Mouse (Mus musculus): ENCODE measurements around the gene Dlgap5.

DNA sequence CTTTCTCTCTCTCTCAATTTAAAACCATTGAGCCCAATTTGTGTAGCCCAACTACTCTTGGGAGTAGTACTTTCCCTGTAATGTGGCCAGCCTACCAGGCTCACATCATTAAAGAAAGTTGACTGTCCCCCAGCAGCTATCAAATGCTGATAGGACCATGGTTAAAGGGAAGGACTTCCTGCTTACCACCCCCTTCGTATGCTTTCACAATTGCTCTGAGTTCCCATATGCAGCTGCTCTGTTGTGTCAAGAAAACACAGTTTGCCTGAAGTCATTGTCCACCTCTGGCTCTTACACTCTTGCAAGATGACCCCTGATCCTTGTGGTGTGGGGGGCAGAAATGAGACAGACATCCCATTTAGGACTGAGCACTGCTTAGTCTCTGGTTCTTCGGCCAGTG lies 26.7 kb upstream of the Dlgap5 start:
- TF ChIP-seq CTCF (IDR thresholded peaks at IDR 0.05; ENCODE audit: extremely low read depth, insufficient read length, insufficient replicate concordance, low read depth, low read length) (no peak), POLR2A (IDR thresholded peaks at IDR 0.05; ENCODE audit: low read depth, low read length) (no peak)
